Mouse (Mus musculus) intestine, embryonic 15.5 days (tissue): ENCODE results near the gene Gm21834. TPM values are rescaled to one million over a fixed set of nuclear protein-coding genes. Genes with fewer than 3 reads are reported as not detected.

Experiments used
- ATAC-seq: fragments of 200-750 bp; cut with Nextera tagmentation; 2 replicates; pipeline ENCODE4 v1.8.0; 2017; ENCODE audit warnings: moderate TSS enrichment, moderate library complexity
- H3K27ac ChIP-seq: fragments of 300-500 bp; sonication (generic); 2 replicates; pipeline ENCODE4 v1.5.1; 2015; ENCODE audit warnings: mild to moderate bottlenecking, inconsistent platforms
- H3K27me3 ChIP-seq: fragments of 300-500 bp; sonication (generic); replicated peaks from 2 replicates; pipeline ENCODE4 v1.6.1; 2015; ENCODE audit warnings: inconsistent platforms
- H3K36me3 ChIP-seq: fragments of 300-500 bp; sonication (generic); 2 replicates; pipeline ENCODE4 v1.6.1; 2015; ENCODE audit warnings: inconsistent platforms
- H3K4me1 ChIP-seq: fragments of 300-500 bp; sonication (generic); replicated peaks from 2 replicates; pipeline ENCODE4 v1.6.1; 2015; ENCODE audit warnings: inconsistent platforms
- H3K4me2 ChIP-seq: fragments of 300-500 bp; sonication (generic); replicated peaks from 2 replicates; pipeline ENCODE4 v1.6.1; 2015; ENCODE audit warnings: mild to moderate bottlenecking, inconsistent platforms
- H3K4me3 ChIP-seq: fragments of 300-500 bp; sonication (generic); replicated peaks from 2 replicates; pipeline ENCODE4 v1.5.1; 2015; ENCODE audit warnings: inconsistent platforms
- H3K9ac ChIP-seq: fragments of 300-500 bp; sonication (generic); 2 replicates; pipeline ENCODE4 v1.6.1; 2015; ENCODE audit warnings: inconsistent platforms
- H3K9me3 ChIP-seq: fragments of 300-500 bp; sonication (generic); 2 replicates; pipeline ENCODE4 v1.6.1; 2016; ENCODE audit warnings: inconsistent platforms
- WGBS: fragments of 180-500 bp; shearing (Covaris S2); methylation state at CpG from one replicate; pipeline ENCODE4 v1.1.7; 2015; 5-methylcytosine and 5-hydroxymethylcytosine counted together
- polyA plus RNA-seq: library from polyadenylated mRNA; unstranded; fragments of >200 nt; fragmentation: Nextera tagmentation; extraction: Ambion mirVana; gene quantifications from 2 replicates; pipeline ENCODE4 v1.2.1, GENCODE M21; 2015

Gm21834 gene
- polyA plus RNA-seq: not detected in 2 replicates

DNA sequence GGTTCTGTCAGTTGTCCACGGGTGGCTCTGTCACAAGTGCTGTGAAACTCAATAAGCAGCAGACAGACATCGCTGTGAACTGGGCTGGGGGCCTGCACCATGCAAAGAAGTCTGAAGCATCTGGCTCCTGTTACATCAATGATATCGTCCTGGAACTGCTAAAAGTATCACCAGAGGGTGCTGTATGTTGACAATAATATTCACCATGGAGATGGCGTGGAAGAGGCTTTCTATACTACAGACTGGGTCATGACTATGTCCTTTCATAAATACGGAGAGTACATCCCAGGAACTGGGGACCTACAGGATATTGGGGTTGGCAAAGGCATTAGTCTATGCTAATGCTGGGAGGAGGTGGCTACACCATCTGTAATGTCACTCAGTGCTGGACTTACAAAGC lies at the start of gene Gm21834:
TSS of gene Gm21834 (minus strand) at position 101 of the 400 bp plus-strand sequence.
- WGBS: 76% methylated on average over 5 of the region's 5 CpGs
- no peaks in the 10 kb centered on the region for H3K4me1 ChIP-seq
- no peaks in the 10 kb centered on the region for H3K27me3 ChIP-seq
- no peak for ATAC-seq
- no peak within 1 kb of the TSS for H3K9ac ChIP-seq
- no peak within 1 kb of the TSS for H3K4me3 ChIP-seq
- H3K4me2 ChIP-seq: no peak within 1 kb of the TSS
- no peak within 1 kb of the TSS for H3K27ac ChIP-seq
- no peaks in the 10 kb centered on the region for H3K36me3 ChIP-seq
- H3K9me3 ChIP-seq: no peaks in the 10 kb centered on the region

DNA sequence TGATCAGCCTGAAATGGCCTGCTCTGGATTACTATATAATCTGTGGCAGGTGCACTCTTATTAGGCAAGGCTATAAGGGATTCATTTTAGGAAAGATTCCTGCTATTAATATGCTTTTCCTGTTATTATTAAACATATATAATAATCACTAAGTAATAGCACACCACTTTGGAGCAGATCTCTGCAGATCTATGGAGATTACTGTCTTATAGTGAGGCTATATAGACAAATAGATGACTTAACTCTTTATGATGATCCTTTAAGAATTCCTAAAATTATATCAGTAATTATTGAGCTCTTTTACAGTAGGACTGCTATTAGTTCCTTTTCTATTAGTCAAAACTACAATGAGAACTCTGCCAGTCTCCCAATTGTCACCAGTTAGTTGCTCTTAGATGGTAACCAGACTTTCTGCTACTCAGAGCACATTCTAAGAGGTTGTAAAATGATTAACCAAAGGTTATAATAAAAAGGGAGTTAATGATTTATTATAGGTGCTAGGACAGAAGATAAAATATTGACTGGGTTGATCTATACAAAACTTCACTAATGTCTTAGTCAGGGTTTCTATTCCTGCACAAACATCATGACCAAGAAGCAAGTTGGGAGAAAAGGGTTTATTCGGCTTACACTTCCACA lies 46.3 kb upstream of the Gm21834 start:
- WGBS: 61% methylated on average over 1 of the region's 1 CpGs
- no peaks in the 10 kb centered on the region for H3K36me3 ChIP-seq
- no peak overlapping the region for H3K4me2 ChIP-seq

DNA sequence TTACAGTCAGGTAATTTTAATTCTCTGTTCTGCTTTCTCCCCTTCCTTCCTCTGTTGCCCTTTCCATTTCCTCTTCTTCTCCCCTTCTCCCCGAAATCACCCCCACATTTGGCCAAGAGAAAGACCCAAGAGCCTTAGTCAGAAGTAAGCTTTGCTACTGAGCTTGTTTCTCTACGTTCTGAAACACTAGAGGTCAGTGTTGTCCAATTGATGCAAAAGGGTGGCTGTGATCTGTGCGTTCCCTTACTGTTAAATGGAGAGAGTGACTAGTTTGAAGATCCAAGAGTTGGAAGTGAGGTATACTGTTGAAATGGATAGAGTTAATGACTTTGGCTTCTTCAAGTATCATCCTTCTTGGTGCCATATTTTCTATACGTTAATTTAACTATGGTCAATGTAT lies 28.9 kb upstream of the Gm21834 start:
- no peak for ATAC-seq
- Histone ChIP-seq H3K4me1 (no peaks in the 10 kb centered on the region), H3K4me2 (no peak overlapping the region), H3K9ac (no peak overlapping the region), H3K4me3 (no peak overlapping the region), H3K9me3 (no peaks in the 10 kb centered on the region), H3K27ac (no peak overlapping the region), H3K36me3 (no peaks in the 10 kb centered on the region), H3K27me3 (no peaks in the 10 kb centered on the region)
- 18% methylated on average over 4 of the region's 4 CpGs for WGBS

More for the DNA sequence above, 46.3 kb upstream of the Gm21834 start:
- H3K27ac ChIP-seq: no peak overlapping the region
- H3K9ac ChIP-seq: no peak overlapping the region
- ATAC-seq: peak; percentile 83
- no peaks in the 10 kb centered on the region for H3K4me1 ChIP-seq
- no peak overlapping the region for H3K4me3 ChIP-seq
- no peaks in the 10 kb centered on the region for H3K27me3 ChIP-seq
- H3K9me3 ChIP-seq: no peaks in the 10 kb centered on the region; the same call in 1 of the 2 replicates

DNA sequence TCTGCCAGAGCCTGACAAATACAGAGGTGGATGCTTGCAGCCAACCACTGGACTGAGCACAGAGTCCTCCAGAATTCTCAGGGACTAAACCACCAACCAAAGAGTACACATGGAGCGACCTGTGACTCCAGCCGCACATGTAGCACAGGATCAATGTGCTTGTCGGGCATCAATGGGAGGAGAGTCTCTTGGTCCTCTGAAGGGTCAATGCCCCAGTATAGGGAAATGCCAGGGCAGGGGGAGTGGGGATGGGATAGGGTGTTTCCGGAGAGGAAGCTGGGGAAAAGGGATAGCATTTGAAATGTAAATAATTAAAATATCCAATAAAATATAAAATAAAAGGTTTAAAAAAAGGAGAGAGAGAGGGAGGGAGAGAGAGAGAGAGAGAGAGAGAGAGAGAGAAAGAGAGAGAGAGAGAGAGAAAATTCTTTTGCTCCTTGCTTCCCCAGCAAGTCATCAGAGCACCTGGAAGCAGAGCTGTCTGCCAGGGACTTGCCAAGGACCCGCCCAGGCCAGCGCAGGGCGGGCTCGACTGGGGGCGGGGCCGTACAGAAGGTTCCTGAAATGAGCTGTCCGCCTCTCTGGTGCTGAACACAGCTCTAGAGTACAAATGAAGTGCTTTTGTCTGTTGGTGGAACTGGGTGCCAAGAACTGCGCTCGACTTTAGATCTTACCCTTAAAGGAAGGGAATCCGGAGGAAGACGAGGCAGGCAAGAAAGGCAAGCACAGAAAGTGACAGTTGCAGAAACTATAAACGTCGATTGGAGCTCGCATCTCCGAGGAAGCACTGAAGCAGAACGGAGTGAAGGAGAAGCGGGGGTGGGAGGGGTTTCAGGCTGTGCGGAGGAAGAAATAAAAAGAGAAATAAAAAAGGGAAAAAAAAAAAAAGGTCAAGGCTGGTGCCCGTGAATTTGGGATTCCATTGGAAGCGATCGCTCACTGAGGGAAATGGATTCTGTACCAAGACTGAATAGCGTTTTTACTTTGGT lies 26.9 kb upstream of the Gm21834 start, which contains the start of gene Cntnap5c:
TSS of gene Cntnap5c (plus strand) at position 949 of the 989 bp plus-strand sequence.
- no peak within 1 kb of the TSS for H3K4me2 ChIP-seq
- no peak within 1 kb of the TSS for H3K27ac ChIP-seq
- H3K4me3 ChIP-seq: no peak within 1 kb of the TSS
- no peak within 1 kb of the TSS for H3K9ac ChIP-seq
- WGBS: 19% methylated on average over 26 of the region's 26 CpGs
- H3K36me3 ChIP-seq: no peaks in the 10 kb centered on the region
- H3K4me1 ChIP-seq: no peaks in the 10 kb centered on the region
- ATAC-seq: peak; percentile 98
- H3K9me3 ChIP-seq: no peaks in the 10 kb centered on the region
- H3K27me3 ChIP-seq: no peaks in the 10 kb centered on the region

DNA sequence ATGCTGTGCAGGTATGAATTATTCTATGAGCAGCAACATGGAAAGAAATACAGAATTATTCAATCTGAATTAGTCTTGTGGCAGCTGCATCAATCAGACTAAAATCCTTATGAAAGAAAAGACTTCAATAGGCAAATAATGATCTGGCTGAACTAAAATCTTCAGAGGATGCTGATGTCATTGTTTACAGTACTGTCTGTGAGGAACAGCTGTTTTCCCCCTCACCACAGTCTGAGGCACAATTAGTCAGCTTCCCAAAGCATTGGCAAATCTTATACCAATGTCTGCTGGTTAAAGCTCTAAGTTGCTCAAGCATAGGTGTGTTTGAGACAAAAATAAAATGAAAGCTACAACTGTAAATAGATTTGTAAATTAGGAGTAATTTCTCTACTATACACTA lies 25.3 kb upstream of the Gm21834 start:
- ATAC-seq: no peak
- H3K4me2 ChIP-seq: no peak overlapping the region
- H3K4me1 ChIP-seq: no peaks in the 10 kb centered on the region
- H3K27me3 ChIP-seq: no peaks in the 10 kb centered on the region
- H3K27ac ChIP-seq: no peak overlapping the region
- no peak overlapping the region for H3K9ac ChIP-seq
- no peaks in the 10 kb centered on the region for H3K36me3 ChIP-seq
- no peaks in the 10 kb centered on the region for H3K9me3 ChIP-seq
- no peak overlapping the region for H3K4me3 ChIP-seq

DNA sequence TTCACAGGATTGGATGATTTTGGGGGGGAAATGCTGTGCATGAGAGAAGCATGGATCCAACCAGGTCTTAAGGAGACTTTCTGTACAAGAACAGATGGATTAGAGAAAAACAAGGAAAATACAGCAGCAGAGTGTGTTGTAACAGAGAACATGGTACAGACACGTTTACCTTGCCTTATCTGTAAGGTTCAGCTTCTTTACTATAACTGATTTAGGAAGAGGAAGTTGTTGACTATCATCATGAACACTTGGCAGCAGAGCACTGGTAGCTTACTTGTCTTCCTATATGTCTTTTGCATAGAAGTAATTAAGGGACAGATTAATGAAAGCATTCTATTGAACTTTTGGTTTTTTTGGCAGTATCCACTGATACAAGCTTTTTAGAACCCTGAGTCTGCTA lies 16.0 kb upstream of the Gm21834 start:
- WGBS: 66% methylated on average over 1 of the region's 1 CpGs
- Histone ChIP-seq H3K9ac (no peak overlapping the region), H3K36me3 (no peaks in the 10 kb centered on the region), H3K4me2 (no peak overlapping the region), H3K27me3 (no peaks in the 10 kb centered on the region), H3K9me3 (no peaks in the 10 kb centered on the region), H3K4me3 (no peak overlapping the region), H3K27ac (no peak overlapping the region), H3K4me1 (no peaks in the 10 kb centered on the region)
- ATAC-seq: no peak

DNA sequence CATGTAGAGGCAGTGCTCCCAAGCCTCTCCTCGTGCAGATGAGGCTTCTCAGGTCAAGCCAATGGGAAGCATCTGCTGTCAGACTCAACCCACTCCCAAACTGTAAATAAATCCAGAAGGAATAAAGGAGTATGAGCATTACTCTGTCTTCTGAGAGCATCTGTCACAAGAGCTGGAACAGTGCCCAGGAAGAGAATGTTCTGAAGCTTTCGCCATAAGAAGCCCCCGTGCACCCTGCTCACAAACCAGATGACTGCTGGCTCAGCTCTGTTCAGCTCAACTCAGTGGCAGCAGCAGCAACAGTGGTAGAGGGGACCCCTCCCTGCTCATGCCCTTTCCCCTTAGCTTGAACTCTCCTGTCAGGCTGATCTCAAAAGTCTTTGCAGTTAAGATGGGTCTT lies 47.2 kb downstream of the Gm21834 start:
- Histone ChIP-seq H3K4me2 (no peak overlapping the region), H3K9ac (no peak overlapping the region), H3K27me3 (no peaks in the 10 kb centered on the region), H3K27ac (no peak overlapping the region), H3K9me3 (no peaks in the 10 kb centered on the region), H3K4me1 (no peaks in the 10 kb centered on the region), H3K4me3 (no peak overlapping the region), H3K36me3 (no peaks in the 10 kb centered on the region)
- 54% methylated on average over 3 of the region's 3 CpGs for WGBS
- ATAC-seq: no peak

Other genes starting within 250 kb of the Gm21834 start
- gene Vmn2r120, start 196.7 kb downstream of the Gm21834 start, polyA plus RNA-seq: not detected in 2 replicates
- not detected in 2 replicates for gene Cntnap5c, start 27.4 kb upstream of the Gm21834 start, polyA plus RNA-seq